Comparison of ENCODE assay signal across 14 mouse cellular contexts in genomic region chr15:86042364-86042763, GRCm38 (mm10). TPM values are rescaled to one million over a fixed set of nuclear protein-coding genes. Genes with fewer than 3 reads are reported as not detected.
A peak's percentile ranks its signal among the peaks of the same experiment; 100 is the strongest.
DNase-seq lines count a peak whose midpoint lies in the region; ATAC-seq and TF ChIP-seq lines count a peak whose summit lies in the region.
"Had no signal": no experiment of that assay in that cellular context is flagged by ENCODE, and none has a peak within 500 bp of the region (broad histone marks: within the 10 kb centered on the region; RNA-seq: fewer than 3 reads in every experiment).

No protein-coding gene starts in this region.

- no peaks in the 10 kb centered on the region for H3K79me2 ChIP-seq in MEL (ENCODE audit: control insufficient read depth, insufficient read depth, low read length, poor library complexity)

- peak; percentile 67 for TF ChIP-seq RAD21 in MEL (IDR thresholded peaks at IDR 0.05; ENCODE audit: low read depth, low read length)

- no peak overlapping the region for H3K27ac ChIP-seq in liver, embryonic 13.5 days
- no peak overlapping the region for H3K27ac ChIP-seq in liver, embryonic 12.5 days
- H3K27ac ChIP-seq in MEL (ENCODE audit: control insufficient read depth, low read depth, low read length), result no peak overlapping the region
- no peak overlapping the region for H3K27ac ChIP-seq in cerebellum, adult 2 months (ENCODE audit: insufficient read depth, low read length)
- H3K27ac ChIP-seq: embryonic facial prominence, embryonic 15.5 days; kidney, embryonic 15.5 days; limb, embryonic 13.5 days had no signal

- no peaks in the 10 kb centered on the region for H3K36me3 ChIP-seq in liver, embryonic 13.5 days
- H3K36me3 ChIP-seq in liver, embryonic 12.5 days, result no peaks in the 10 kb centered on the region
- H3K36me3 ChIP-seq in MEL (ENCODE audit: control insufficient read depth in 1 of 2, insufficient read depth in 2 of 2, low read length in 2 of 2), result no peaks in the 10 kb centered on the region
- H3K36me3 ChIP-seq: embryonic facial prominence, embryonic 15.5 days; kidney, embryonic 15.5 days; limb, embryonic 13.5 days had no signal

- H3K27me3 ChIP-seq in liver, embryonic 13.5 days, result peaks cover 49% of the 10 kb centered on the region
- peaks cover 65% of the 10 kb centered on the region for H3K27me3 ChIP-seq in liver, embryonic 12.5 days (replicated peaks)
- no peaks in the 10 kb centered on the region for H3K27me3 ChIP-seq in MEL (ENCODE audit: control insufficient read depth in 1 of 2, insufficient read depth in 2 of 2, low read length in 2 of 2)
- H3K27me3 ChIP-seq in cerebellum, adult 2 months (ENCODE audit: control insufficient read depth, insufficient read depth, low read length), result no peaks in the 10 kb centered on the region; the same call in 1 of the 2 replicates

- WGBS in liver, embryonic 13.5 days (ENCODE audit: insufficient replicate concordance), result 18% methylated on average over 4 of the region's 4 CpGs
- 26% methylated on average over 4 of the region's 4 CpGs for WGBS in liver, embryonic 12.5 days (ENCODE audit: insufficient replicate concordance)
- 49% methylated on average over 4 of the region's 4 CpGs for whole genome bisulfite sequencing in cerebellum, adult 2 months

- no peaks in the 10 kb centered on the region for H3K4me1 ChIP-seq in liver, embryonic 13.5 days (replicated peaks)
- no peaks in the 10 kb centered on the region for H3K4me1 ChIP-seq in liver, embryonic 12.5 days
- no peaks in the 10 kb centered on the region for H3K4me1 ChIP-seq in MEL (ENCODE audit: control insufficient read depth in 1 of 2, insufficient read depth in 2 of 2, low read length in 2 of 2)
- H3K4me1 ChIP-seq in cerebellum, adult 2 months (ENCODE audit: control insufficient read depth, insufficient read depth, low read length), result no peaks in the 10 kb centered on the region

- TF ChIP-seq CTCF in MEL (IDR thresholded peaks at IDR 0.05 in 2 of 3, conservative IDR thresholded peaks at IDR 0.05 in 1 of 3; ENCODE audit: control insufficient read depth in 1 of 3, insufficient read depth in 1 of 3, low read depth in 2 of 3, low read length in 3 of 3, poor library complexity in 1 of 3, severe bottlenecking in 1 of 3), result peak; percentile 37 to 77 (median 61)
- no peak for TF ChIP-seq CTCF in cerebellum, adult 2 months (IDR thresholded peaks at IDR 0.05; ENCODE audit: borderline replicate concordance, insufficient read depth, low read depth, low read length)

- H3K9ac ChIP-seq in liver, embryonic 13.5 days, result no peak overlapping the region
- H3K9ac ChIP-seq in liver, embryonic 12.5 days, result no peak overlapping the region
- H3K9ac ChIP-seq in MEL (ENCODE audit: control insufficient read depth, low read depth, low read length, poor library complexity, severe bottlenecking), result no peak overlapping the region
- H3K9ac ChIP-seq: embryonic facial prominence, embryonic 15.5 days; kidney, embryonic 15.5 days; limb, embryonic 13.5 days had no signal

- TF ChIP-seq EP300 in MEL (IDR thresholded peaks at IDR 0.05; ENCODE audit: low read depth in 1 of 2, low read length in 2 of 2), result no peak

- no peak overlapping the region for H3K4me3 ChIP-seq in liver, embryonic 13.5 days (replicated peaks)
- no peak overlapping the region for H3K4me3 ChIP-seq in liver, embryonic 12.5 days
- H3K4me3 ChIP-seq in MEL (ENCODE audit: control insufficient read depth in 1 of 2, insufficient read depth in 1 of 2, low read depth in 2 of 2, low read length in 2 of 2), result no peak overlapping the region
- H3K4me3 ChIP-seq in cerebellum, adult 2 months (replicated peaks; ENCODE audit: insufficient read depth, low read depth, low read length), result no peak overlapping the region
- H3K4me3 ChIP-seq: embryonic facial prominence, embryonic 15.5 days; kidney, embryonic 15.5 days; limb, embryonic 13.5 days had no signal

- no peak for DNase-seq in liver, embryonic 13.5 days
- DNase-seq in MEL (ENCODE audit: low read depth, low spot score), result peak; percentile 83
- DNase-seq in induced T-regulatory cell, adult 2 months (ENCODE audit: low read depth), result peak; percentile 61
- DNase-seq in naive thymus-derived CD4-positive, alpha-beta T cell, adult 2 months (ENCODE audit: low read depth), result peak; percentile 69
- no peak for DNase-seq in cerebellum, adult 2 months
- DNase-seq in T-cell, adult 2 months (ENCODE audit: low spot score), result no peak
- DNase-seq: adrenal gland, adult 8-10 months; cerebellum, adult 18-20 months; heart, postnatal 14 days; spleen, adult 18-20 months had no signal

- peak; percentile 34; the same call in 1 of the 2 replicates for ATAC-seq in liver, embryonic 13.5 days (ENCODE audit: low read depth)
- ATAC-seq in liver, embryonic 12.5 days, result no peak

- no peaks in the 10 kb centered on the region for H3K9me3 ChIP-seq in liver, embryonic 13.5 days (replicated peaks)
- no peaks in the 10 kb centered on the region for H3K9me3 ChIP-seq in liver, embryonic 12.5 days (replicated peaks)
- H3K9me3 ChIP-seq in MEL (replicated peaks; ENCODE audit: insufficient read depth, low read length), result no peaks in the 10 kb centered on the region
- H3K9me3 ChIP-seq: embryonic facial prominence, embryonic 15.5 days; kidney, embryonic 15.5 days; limb, embryonic 13.5 days had no signal

- TF ChIP-seq POLR2A in MEL (IDR thresholded peaks at IDR 0.05; ENCODE audit: control insufficient read depth in 1 of 2, insufficient read depth in 1 of 2, low read depth in 1 of 2, low read length in 2 of 2, poor library complexity in 1 of 2), result no peak
- TF ChIP-seq POLR2A in cerebellum, adult 2 months (IDR thresholded peaks at IDR 0.05; ENCODE audit: borderline replicate concordance, insufficient read depth, low read length), result no peak

- H3K4me2 ChIP-seq in liver, embryonic 13.5 days, result no peak overlapping the region
- no peak overlapping the region for H3K4me2 ChIP-seq in liver, embryonic 12.5 days
- H3K4me2 ChIP-seq: embryonic facial prominence, embryonic 15.5 days; kidney, embryonic 15.5 days; limb, embryonic 13.5 days had no signal

TF ChIP-seq in MEL, 35 proteins besides CTCF, POLR2A, EP300 and RAD21:
- TF ChIP-seq SMC3 (IDR thresholded peaks at IDR 0.05; ENCODE audit: low read depth, low read length) (peak; percentile 78), SIN3A (IDR thresholded peaks at IDR 0.05; ENCODE audit: low read length) (peak; percentile 41; the same call in 1 of the 2 replicates), KAT2A (conservative IDR thresholded peaks at IDR 0.05; ENCODE audit: low read depth, low read length) (no peak), ZC3H11A (IDR thresholded peaks at IDR 0.05; ENCODE audit: low read depth, low read length) (peak; percentile 58), TAL1 (IDR thresholded peaks at IDR 0.05; ENCODE audit: low read length) (no peak)

RNA-seq across cellular contexts. Expression of gene Celsr1, which starts 8.8 kb away (rescaled TPM):
- 0.06 and 0.20 TPM in 2 replicates for polyA plus RNA-seq in liver, embryonic 13.5 days (2015; fragmentation: Nextera tagmentation; extraction: Ambion mirVana)
- 0.11 and 0.25 TPM in 2 replicates for polyA plus RNA-seq in liver, embryonic 12.5 days (2016; fragmentation: Nextera tagmentation; extraction: Ambion mirVana)
- total RNA-seq in MEL (2012; rRNA removed), result 0.12 and 0.16 TPM in 2 replicates
- polyA plus RNA-seq in MEL (2012; ENCODE audit: insufficient read depth in 1 of 2, insufficient read length in 2 of 2, low read depth in 1 of 2, low replicate concordance in 2 of 2, missing spikeins in 1 of 2), result under 1 TPM in 1 of 2 experiments, not detected in 1; 0.42 TPM
- 0.49 and 0.60 TPM in 2 replicates for polyA plus RNA-seq in cerebellum, adult 2 months (2012; rRNA removed)

RNA-seq across cellular contexts. Expression of gene Gramd4, which starts 15.1 kb away (rescaled TPM):
- polyA plus RNA-seq in liver, embryonic 13.5 days (2015; fragmentation: Nextera tagmentation; extraction: Ambion mirVana), result 6.8 and 7.0 TPM in 2 replicates
- 14.4 and 15.1 TPM in 2 replicates for polyA plus RNA-seq in liver, embryonic 12.5 days (2016; fragmentation: Nextera tagmentation; extraction: Ambion mirVana)
- 34.1 and 43.1 TPM in 2 replicates for total RNA-seq in MEL (2012; rRNA removed)
- 10 to 100 TPM; 35.2 to 38.0 TPM for polyA plus RNA-seq in MEL (2012; ENCODE audit: insufficient read depth in 1 of 2, insufficient read length in 2 of 2, low read depth in 1 of 2, low replicate concordance in 2 of 2, missing spikeins in 1 of 2)
- polyA plus RNA-seq in cerebellum, adult 2 months (2012; rRNA removed), result 36.0 and 40.4 TPM in 2 replicates

Comparison
In these comparisons a context has a peak if more than half of its experiments do, and no peak if none do; other contexts are left out.
1. DNase-seq: peak in MEL (single experiment), induced T-regulatory cell, adult 2 months (single experiment) and naive thymus-derived CD4-positive, alpha-beta T cell, adult 2 months (single experiment); none in liver, embryonic 13.5 days (single experiment), cerebellum, adult 2 months (0 of 2) and T-cell, adult 2 months (single experiment).